Mouse (Mus musculus) spleen, embryonic (tissue): ENCODE measurements around the gene Inhba.

Experiments used
- CTCF ChIA-PET: fragments of 350-600 bp; sonication (Branson Sonifier 250); formaldehyde crosslinking; loops from one replicate; lab custom pipeline; 2022; lab: Charles Lee

Inhba gene

GRCm38 (mm10) chr13:16011372-16012242 is at the start of gene Inhba:
Inhba (plus strand) TSS chr13:16011851.
- CTCF ChIA-PET: interaction anchor here (0.6 kb wide), 2 partner anchors 12 to 1603 kb away, joined by 3 to 6 read pairs; no protein-coding TSS in a partner anchor

- CTCF ChIA-PET: no interaction called here
These were observed 35.1 kb upstream of the Inhba start for GRCm38 (mm10) chr13:15976584-15976983.

GRCm38 (mm10) chr13:15979551-15979950 is 32.1 kb upstream of the Inhba start:
- CTCF ChIA-PET: no interaction called here

- CTCF ChIA-PET: no interaction called here
These were observed 29.6 kb upstream of the Inhba start for GRCm38 (mm10) chr13:15982041-15982440.

GRCm38 (mm10) chr13:15985761-15986160 is 25.9 kb upstream of the Inhba start:
- CTCF ChIA-PET: no interaction called here

- CTCF ChIA-PET: no interaction called here
These were observed 25.5 kb upstream of the Inhba start for GRCm38 (mm10) chr13:15986172-15986571.

GRCm38 (mm10) chr13:15995314-15995713 is 16.3 kb upstream of the Inhba start:
- CTCF ChIA-PET: no interaction called here

- CTCF ChIA-PET: no interaction called here
These were observed 6.1 kb upstream of the Inhba start for GRCm38 (mm10) chr13:16005517-16005916.

- CTCF ChIA-PET: no interaction called here
These were observed 3.9 kb upstream of the Inhba start for GRCm38 (mm10) chr13:16007748-16008147.

GRCm38 (mm10) chr13:16008348-16008747 is 3.3 kb upstream of the Inhba start:
- CTCF ChIA-PET: no interaction called here

- CTCF ChIA-PET: no interaction called here
These were observed 1.7 kb upstream of the Inhba start for GRCm38 (mm10) chr13:16009766-16010465.

GRCm38 (mm10) chr13:16010586-16010985 is 1.1 kb upstream of the Inhba start:
- CTCF ChIA-PET: no interaction called here

- CTCF ChIA-PET: interaction anchor here (0.6 kb wide), 2 partner anchors 11 to 1602 kb away, joined by 3 to 6 read pairs; no protein-coding TSS in a partner anchor
These were observed 714 bp downstream of the Inhba start for GRCm38 (mm10) chr13:16012243-16012887.

GRCm38 (mm10) chr13:16014166-16014565 is 2.5 kb downstream of the Inhba start:
- CTCF ChIA-PET: no interaction called here

- CTCF ChIA-PET: no interaction called here
These were observed 4.9 kb downstream of the Inhba start for GRCm38 (mm10) chr13:16016506-16016905.

GRCm38 (mm10) chr13:16017338-16017737 is 5.7 kb downstream of the Inhba start:
- CTCF ChIA-PET: interaction anchor here (0.7 kb wide), 1 partner anchor 1242 kb away, joined by 10 read pairs; no protein-coding TSS in a partner anchor

- CTCF ChIA-PET: interaction anchor here (0.5 kb wide), 1 partner anchor 73 kb away, joined by 3 read pairs; no protein-coding TSS in a partner anchor
These were observed 6.1 kb downstream of the Inhba start for GRCm38 (mm10) chr13:16017777-16018176.

- CTCF ChIA-PET: interaction anchor here (0.7 kb wide), 2 partner anchors 508 to 1626 kb away, joined by 4 to 5 read pairs; no protein-coding TSS in a partner anchor
These were observed 7.3 kb downstream of the Inhba start for GRCm38 (mm10) chr13:16018807-16019510.

- CTCF ChIA-PET: interaction anchor here (0.6 kb wide), 1 partner anchor 258 kb away, joined by 4 read pairs; no protein-coding TSS in a partner anchor
These were observed 9.0 kb downstream of the Inhba start for GRCm38 (mm10) chr13:16020659-16021058.

GRCm38 (mm10) chr13:16021181-16021580 is 9.5 kb downstream of the Inhba start:
- CTCF ChIA-PET: interaction anchor here (0.6 kb wide), 1 partner anchor 259 kb away, joined by 4 read pairs; no protein-coding TSS in a partner anchor

GRCm38 (mm10) chr13:16021849-16022248 is 10.2 kb downstream of the Inhba start:
- CTCF ChIA-PET: interaction anchor here (0.6 kb wide), 1 partner anchor 85 kb away, joined by 3 read pairs; no protein-coding TSS in a partner anchor
